Mouse (Mus musculus): Measurements from ENCODE around the gene Ociad1.

- no peak for TF ChIP-seq CTCF (IDR thresholded peaks at IDR 0.05; ENCODE audit: extremely low read depth, insufficient read depth, insufficient read length, insufficient replicate concordance)
- no peak for TF ChIP-seq POLR2A (IDR thresholded peaks at IDR 0.05; ENCODE audit: low read depth, low read length)
Observed at GRCm38 (mm10) chr5:73311458-73311857, 18.9 kb downstream of the Ociad1 start.
